Mouse (Mus musculus) CH12.LX (cell line): ENCODE measurements around the gene Srebf2.

Experiments used
- CHD2 ChIP-seq: IDR thresholded peaks from 2 replicates; pipeline ENCODE4 v1.6.1; 2011; ENCODE audit warnings: low read length, improper control_type of control experiment
- CTCF ChIP-seq, 2 experiments: IDR thresholded peaks in 1 of 2; conservative IDR thresholded peaks in 1 of 2; 2 replicates each; pipeline ENCODE4 v1.5.1; 2011 to 2012; ENCODE audit warnings: low read depth in 2 of 2, low read length in 2 of 2, improper control_type of control experiment in 1 of 2, inconsistent platforms in 1 of 2, mild to moderate bottlenecking in 1 of 2, moderate library complexity in 1 of 2
- EP300 ChIP-seq: IDR thresholded peaks from 2 replicates; pipeline ENCODE4 v1.6.1; 2011; ENCODE audit warnings: low read length, improper control_type of control experiment
- JUN ChIP-seq: IDR thresholded peaks from 2 replicates; pipeline ENCODE4 v1.6.1; 2011; ENCODE audit warnings: low read depth, mild to moderate bottlenecking, low read length, improper control_type of control experiment, moderate library complexity; ENCODE audit not compliant: insufficient read depth
- JUND ChIP-seq: conservative IDR thresholded peaks from 2 replicates; pipeline ENCODE4 v1.6.1; 2011; ENCODE audit warnings: low read depth, low read length, improper control_type of control experiment
- MAX ChIP-seq: IDR thresholded peaks from 2 replicates; pipeline ENCODE4 v1.6.1; 2011; ENCODE audit warnings: low read length, improper control_type of control experiment
- MAZ ChIP-seq: IDR thresholded peaks from 2 replicates; pipeline ENCODE4 v1.6.1; 2012; ENCODE audit warnings: low read depth, mild to moderate bottlenecking, inconsistent platforms, low read length, improper control_type of control experiment, moderate library complexity
- MXI1 ChIP-seq: IDR thresholded peaks from 2 replicates; pipeline ENCODE4 v1.6.1; 2011; ENCODE audit warnings: mild to moderate bottlenecking, low read depth, low read length, improper control_type of control experiment
- NRF1 ChIP-seq: IDR thresholded peaks from 2 replicates; pipeline ENCODE4 v1.6.1; 2014; ENCODE audit warnings: low read depth, mild to moderate bottlenecking, inconsistent platforms, low read length, improper control_type of control experiment, moderate library complexity
- POLR2A ChIP-seq: IDR thresholded peaks from 2 replicates; pipeline ENCODE4 v1.6.1; 2011; ENCODE audit warnings: low read depth, mild to moderate bottlenecking, improper control_type of control experiment, low read length
- UBTF ChIP-seq: IDR thresholded peaks from 2 replicates; pipeline ENCODE4 v1.6.1; 2012; ENCODE audit warnings: low read depth, mild to moderate bottlenecking, inconsistent platforms, low read length, improper control_type of control experiment, moderate library complexity
- USF1 ChIP-seq: IDR thresholded peaks from 2 replicates; pipeline ENCODE4 v1.6.1; 2014; ENCODE audit warnings: low read depth, mild to moderate bottlenecking, inconsistent platforms, low read length, improper control_type of control experiment
- ZKSCAN1 ChIP-seq: IDR thresholded peaks from 2 replicates; pipeline ENCODE4 v1.6.1; 2012; ENCODE audit warnings: low read depth, inconsistent platforms, low read length, improper control_type of control experiment, borderline replicate concordance

GRCm38 (mm10) chr15:82213222-82213621 is 66.2 kb downstream of the Srebf2 start:
- TF ChIP-seq CHD2: no peak
- TF ChIP-seq MXI1: no peak
- TF ChIP-seq USF1: no peak
- no peak for TF ChIP-seq MAX
- no peak for TF ChIP-seq JUND
- no peak for TF ChIP-seq CTCF (conservative IDR thresholded peaks at IDR 0.05 in 1 of 2, IDR thresholded peaks at IDR 0.05 in 1 of 2; ENCODE audit: low read depth in 2 of 2, low read length in 2 of 2)
- no peak for TF ChIP-seq EP300
- no peak for TF ChIP-seq NRF1
- no peak for TF ChIP-seq JUN
- TF ChIP-seq POLR2A: no peak
- TF ChIP-seq UBTF: no peak
- TF ChIP-seq MAZ: no peak
- no peak for TF ChIP-seq ZKSCAN1
